Mouse (Mus musculus) embryo, embryonic 9.5 days (tissue): ENCODE measurements at regions not wholly inside any gene's neighbourhood (a gene's known extent, or its start where the extent isn't known, plus 50 kb on each side); places are given as distances from the start of the nearest gene placed in this dataset.
A peak's percentile ranks its signal among the peaks of the same experiment; 100 is the strongest.

ENCODE experiments used
- DNase-seq: peaks from one replicate; pipeline ENCODE4 v3.0.0-alpha.2; 2017; ENCODE audit errors: extremely low spot score

DNA sequence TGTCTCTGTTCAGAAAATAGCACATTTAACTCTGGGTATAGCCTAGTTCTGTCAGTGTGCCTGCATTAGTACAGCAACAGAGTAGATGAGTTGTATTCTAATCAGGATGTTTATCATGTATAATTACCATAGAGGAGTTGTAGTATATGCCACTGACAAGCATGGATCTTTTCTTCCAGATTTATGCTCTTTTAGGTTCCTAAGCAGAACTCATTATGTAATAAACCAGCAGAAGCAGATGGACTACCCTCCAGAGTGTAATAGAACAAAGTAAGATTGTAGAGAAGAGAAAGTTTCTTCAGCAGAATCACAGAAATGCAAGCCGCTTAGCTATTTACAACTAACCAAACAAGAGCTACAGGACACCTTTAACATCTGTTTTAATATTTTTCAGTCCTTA lies 517.2 kb upstream of the Epha5 start:
- DNase-seq = no peak

DNA sequence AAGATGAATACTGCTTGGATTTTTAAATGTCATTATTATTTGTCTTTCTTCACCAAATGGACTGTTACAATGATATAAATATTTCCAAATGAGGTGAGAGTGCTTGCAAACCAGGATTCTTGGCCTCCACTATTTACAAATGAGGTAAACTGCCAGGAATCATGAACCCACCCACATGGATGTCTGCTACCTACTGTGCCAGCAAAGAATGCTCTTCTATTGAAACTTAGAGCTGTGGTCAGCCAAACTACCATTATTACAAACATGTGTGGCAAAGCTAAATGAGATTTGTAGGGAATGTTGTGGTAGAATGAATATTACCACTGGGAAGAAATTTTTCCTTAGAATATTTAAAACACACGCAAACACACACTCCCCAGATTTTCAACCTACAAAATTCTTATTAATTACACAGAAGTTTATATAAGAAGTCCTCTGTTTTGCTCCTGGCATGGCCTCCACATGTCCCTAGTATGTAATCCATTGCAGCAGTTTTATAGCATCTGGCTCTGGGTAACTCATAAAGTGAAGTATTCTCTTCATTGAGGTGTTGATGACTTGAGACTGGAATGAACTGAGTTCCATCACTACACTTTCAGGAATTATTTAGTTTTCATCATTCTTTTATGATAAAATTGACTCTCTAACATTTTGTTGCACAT lies 500.6 kb upstream of the Epha5 start:
- no peak for DNase-seq

DNA sequence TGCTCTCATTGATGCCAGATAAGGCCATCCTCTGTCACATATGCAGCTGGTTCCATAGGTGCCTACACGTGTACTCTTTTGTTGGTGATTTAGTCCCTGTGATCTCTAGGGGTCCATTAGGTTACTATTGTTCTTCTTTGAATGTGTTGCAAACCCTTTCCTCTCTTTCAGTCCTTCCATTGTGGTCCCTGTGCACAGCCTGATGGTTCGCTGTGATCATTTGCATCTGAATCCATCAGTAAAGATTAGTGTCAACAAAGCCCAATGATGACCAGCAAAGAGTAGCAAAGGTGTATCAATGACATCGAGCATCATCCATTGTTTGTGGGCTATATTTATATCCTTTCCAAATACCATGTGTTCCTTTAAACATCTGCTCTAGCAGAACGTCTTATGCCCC lies 484.5 kb upstream of the Epha5 start:
- no peak for DNase-seq

DNA sequence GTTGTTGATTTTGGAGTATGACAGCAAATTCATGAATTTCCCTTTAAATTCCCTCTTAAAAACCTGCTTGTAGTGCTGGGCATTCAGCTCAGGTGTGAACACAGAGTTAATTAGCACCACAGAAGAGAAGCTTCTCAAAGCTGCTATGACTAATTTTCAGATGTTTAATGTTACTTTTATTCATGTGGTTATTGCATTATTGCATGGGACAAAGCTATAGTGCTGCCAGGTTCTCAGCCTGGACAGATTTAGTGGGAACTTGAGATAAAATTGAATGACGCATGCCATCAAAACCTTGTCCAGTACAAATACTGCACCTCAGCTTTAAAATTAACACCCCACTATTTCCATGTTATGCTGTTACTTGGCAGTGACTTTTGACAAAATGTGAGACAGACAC lies 480.4 kb upstream of the Epha5 start:
- no peak for DNase-seq

DNA sequence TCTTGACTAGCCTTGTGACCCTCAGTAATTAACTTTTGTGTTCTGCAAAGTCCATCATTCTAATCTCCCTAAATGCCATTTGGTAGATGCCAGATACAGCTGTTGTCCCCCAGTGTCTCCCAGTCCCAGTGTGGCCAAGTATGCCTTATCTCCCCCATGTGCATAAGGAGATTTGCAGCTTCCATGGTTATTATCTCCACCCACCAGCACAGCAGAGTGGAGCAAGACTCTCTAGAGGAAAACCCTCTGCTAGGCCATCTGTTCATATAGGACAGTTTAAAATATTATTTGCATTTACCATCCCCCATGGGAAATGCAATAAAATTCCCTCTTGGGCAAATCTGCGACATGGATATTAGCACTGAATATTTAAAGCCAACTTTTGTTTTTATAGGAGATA lies 436.4 kb upstream of the Epha5 start:
- no peak for DNase-seq

DNA sequence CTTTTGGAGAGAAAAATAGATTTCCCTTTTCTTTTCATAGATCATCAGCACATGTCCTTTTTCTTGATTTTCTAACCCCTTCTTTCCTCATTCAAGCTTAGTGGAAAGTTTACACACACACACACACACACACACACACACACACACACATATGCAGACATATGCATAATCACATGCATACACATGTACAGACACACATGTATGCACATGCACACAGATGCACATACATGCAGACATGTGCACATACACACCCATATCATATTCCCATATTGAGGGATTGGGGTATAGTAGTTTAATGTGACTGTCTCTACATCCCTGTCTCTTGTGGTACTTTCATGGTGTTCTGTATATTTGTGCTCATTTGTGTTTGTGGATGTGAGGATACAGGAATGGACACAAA lies 432.0 kb upstream of the Epha5 start:
- no peak for DNase-seq

DNA sequence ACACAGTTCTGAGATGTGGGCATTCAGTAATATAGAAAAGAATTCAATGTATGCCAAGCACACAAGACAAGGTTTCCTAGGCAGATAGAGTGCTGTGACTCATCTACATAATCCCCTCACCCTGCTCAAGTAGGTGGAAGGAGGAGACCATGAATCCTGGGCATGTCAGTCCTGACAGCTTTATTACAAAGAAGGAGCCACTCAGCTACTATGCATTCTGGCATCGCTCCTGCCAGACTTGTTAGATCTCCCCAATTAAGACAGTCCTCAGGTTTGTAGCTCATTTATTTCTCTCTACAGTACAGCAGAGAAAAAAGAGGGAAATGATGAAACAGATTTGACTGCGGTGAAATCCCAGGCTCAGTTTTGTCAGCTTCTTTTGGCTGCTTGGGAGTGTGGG lies 431.6 kb upstream of the Epha5 start:
- DNase-seq = peak; percentile 2

DNA sequence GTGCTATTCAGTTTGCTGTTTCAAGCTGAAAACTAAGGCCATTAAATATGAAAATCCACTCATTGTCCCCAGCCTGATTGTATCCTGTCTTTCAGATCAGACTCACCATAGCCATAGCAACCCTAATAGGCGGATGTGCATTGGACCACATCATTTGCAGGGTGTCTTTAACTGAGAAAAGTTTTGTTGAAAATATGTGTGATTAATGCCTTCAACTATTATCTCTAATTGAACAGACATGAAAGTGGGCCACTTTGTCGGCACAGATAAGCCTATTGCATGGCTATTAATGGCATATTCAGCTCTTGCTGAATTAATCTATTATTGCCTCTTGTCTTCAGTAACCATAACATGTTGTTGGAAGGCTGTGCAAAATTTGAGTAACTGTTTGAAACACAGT lies 394.3 kb upstream of the Epha5 start:
- peak; percentile 43 for DNase-seq

DNA sequence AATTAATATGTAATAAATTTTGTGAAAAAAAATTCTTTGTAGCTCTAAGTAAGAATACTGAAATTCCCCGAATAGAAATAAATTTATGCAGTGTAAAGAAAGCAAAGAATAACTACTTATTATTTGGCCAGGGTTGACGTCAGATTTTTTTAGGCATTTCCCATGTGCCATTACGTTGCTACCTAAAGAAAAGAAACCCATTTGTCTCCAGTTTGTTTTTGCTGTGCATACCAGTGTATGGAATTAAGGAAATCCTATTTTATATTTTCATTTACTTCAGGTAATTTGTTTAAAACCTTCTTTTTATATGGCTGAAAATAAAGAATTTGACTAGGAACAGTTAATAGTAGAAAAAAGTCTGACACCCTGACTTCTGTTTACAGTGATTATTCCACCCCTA lies 393.7 kb upstream of the Epha5 start:
- no peak for DNase-seq

DNA sequence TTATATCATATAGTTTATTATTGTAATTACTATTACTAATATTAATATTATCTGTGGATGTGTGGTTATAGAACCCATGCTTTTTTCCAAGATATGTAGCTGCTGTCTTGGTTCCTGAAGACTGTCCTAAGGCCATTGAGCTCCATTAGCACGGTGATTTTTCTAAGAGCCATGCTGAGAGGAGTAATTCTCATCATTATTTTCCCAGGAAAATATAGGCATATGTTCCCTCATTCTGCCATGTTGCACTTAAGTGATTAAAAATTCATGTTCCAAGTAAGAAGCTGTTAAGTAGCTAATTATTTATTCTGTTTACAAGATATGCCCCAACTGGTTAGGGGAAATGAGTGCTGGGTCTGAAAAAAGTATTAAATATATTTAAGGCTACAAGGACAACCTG lies 345.4 kb upstream of the Epha5 start:
- DNase-seq = no peak

DNA sequence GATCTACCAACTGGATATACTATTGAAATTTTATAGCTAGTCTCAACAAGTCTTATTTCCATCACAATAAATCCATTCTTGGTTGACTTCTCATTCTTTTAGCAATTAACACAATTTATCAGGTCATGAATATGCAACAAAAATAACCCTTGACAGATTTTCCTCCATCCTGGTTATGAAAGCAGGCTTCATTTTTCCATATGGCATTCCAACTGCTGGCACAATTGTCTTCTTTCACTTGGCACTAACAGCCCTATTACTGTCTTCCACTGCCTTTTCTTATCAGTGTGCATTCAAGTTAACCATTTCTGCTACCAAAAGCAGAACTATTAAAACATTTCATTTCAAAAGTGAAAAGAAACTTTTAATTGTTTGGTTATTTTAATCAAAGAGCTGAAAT lies 334.9 kb upstream of the Epha5 start:
- DNase-seq = no peak

DNA sequence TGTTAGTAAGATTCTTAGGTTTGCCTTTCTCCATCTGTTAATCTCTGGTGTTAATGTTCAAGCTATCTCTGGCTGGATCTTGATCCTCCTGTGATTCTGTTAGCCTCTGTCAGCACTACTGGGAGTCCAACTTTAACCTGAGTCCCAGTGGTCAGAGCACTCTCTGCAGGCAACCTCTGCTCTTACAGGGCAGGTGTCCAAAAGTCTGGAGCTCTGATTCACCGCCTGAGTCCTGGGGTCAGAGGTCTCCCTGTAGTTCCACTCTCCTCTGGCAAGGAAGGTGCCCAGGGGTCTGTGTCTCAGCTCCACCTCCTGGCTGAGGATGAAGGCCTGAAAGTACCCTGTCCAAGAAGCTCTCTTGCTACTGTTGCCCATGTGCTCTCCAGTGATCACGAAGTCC lies 288.3 kb upstream of the Epha5 start:
- DNase-seq = no peak

DNA sequence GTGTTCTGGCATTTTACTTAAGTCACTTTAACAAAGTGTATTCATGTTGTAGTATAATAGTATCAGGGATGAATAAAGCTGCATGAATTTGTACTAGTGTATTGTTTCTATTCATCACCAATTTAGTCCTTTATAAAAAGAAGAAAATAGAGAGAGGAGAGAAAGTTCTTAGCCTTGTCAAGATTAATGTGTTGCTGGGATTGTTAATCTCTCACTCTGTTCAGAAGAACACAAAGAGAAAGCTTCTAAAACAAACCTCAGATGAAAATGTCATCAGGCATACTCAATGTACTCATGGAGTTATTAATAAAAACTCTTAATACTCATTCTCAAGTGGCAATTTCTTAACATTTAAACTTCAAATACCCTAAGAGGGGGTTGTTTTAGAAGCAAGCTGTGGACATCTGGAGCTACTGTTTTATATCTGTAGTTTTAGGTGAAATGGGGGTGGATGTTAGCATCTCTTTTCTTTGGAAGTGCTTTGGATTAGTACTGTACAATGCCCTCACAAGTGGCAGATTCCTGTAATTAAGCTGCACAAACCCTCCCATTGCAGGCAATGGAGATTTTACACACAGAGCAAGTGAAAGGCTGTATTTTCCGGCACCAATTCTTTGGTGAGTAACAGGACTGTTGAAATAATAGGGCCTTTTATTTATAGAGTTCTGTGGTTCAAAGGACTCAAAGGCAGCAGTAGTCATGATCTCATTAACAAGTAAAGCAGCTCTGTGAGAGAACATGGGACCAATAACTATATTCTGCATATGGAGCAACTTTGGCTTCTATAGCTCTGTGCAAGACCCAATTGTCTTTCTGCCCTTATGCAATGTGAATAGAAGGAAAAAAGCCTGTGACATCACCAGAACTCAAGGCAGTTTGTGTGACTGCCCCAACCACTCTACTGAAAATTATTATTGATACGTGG lies 273.4 kb upstream of the Epha5 start:
- no peak for DNase-seq

DNA sequence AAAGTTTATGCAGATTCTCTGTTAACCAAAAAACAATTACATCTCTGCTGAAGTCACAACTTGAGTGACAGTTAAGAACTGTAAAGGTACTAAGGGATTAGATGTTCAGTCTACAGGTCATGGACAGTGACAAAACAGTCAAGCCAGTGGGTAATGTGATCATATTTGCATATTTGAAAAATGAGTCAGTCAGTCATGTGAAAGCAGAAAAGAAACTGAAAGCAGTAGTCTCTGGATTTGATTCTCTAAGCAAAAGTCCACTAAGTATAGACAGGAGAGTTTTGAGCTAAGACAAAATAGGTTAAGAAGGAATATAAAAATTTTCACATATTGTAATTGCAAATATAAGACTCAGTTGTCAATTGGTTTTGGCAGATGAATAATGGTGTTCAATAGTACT lies 270.4 kb upstream of the Epha5 start:
- no peak for DNase-seq

DNA sequence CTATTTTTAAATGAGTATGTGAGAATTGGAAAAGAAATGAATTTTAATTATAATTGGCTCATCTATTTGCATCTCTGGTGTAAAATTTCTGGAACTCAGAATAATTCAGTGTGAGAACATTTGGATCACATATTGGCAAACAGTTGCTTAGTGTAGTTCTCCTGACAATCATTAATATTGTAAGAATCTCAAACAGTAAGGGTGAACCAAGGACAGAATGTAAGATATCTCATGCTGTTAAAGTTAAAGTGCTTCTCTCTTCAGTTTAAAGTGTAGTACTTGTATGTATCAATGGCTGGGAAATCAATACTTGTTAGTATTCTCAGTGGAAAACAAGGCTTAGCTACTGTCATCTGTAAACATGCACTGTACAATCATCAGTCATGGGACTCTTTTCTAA lies 238.0 kb upstream of the Epha5 start:
- no peak for DNase-seq

DNA sequence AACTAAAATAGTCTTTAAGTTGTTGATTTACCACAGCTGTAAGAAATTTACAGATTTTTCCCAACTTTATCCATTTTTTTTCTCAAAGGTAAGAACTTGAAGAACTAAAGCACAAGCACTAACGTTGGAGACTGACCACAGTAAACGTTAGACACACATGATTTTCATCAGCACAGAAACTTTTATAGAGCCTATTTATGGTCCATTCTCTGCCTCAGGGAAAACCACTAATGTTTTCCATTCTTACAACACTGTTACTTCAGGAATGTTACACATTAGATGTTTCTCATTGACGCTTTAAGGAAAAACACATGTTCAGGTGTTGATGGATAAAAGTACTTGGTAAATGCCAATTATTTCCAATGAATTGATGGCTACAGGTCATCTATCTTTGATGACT lies 218.3 kb upstream of the Epha5 start:
- no peak for DNase-seq

DNA sequence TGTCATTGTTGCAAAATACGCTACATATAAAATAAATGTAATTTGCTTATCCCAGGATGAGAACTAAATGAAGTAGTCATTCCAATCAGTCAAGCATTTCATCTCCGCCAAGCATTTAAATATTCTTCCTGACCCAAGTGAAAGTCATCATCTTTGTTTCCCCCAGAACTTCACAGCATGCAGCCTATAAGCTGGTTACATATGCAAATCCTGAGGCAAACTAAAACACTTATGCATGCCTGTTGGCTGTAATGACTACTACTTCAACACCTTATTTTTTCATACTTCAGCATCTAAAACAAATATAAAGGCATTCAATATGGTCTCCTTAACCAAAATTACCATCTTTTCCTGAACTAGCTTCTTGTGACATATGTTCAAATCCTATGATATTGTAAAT lies 215.7 kb upstream of the Epha5 start:
- DNase-seq = no peak

DNA sequence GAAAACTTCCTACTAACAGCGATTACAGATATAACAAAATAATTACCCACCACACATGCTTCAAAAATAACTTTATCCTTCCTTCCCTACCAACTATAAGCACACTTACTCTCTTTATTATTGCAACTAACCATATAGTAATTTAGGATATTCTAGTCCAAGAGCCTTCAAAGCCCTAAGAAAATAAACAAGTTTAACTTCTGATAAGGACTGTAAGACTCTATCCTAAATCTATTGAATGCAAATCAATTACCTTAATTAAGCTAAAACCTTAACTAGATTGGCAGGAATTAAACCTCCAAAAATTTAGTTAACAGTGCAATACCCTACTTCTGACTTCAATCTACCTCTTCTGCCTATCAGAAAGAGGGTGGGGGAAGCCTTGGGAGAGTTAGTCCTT lies 201.0 kb upstream of the Epha5 start:
- no peak for DNase-seq

DNA sequence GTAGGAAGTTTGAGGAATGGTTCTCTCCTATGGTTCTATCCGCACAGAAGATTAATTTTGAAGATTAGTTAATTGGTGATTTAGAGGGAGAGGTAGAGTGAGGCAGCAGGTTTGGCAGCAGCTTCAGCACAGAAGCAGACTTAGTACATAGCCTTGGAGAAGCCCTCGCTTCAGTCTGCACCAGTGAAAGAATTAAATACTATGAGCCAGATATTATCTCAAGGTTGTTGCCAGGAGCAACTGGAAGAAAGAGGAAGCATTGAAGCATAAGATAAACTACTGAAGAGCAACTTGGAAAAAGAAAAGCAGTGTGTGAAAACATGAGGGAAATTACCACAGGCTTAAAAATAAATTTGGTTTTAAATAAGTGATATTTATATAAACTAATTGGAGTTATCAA lies 191.5 kb upstream of the Epha5 start:
- no peak for DNase-seq

DNA sequence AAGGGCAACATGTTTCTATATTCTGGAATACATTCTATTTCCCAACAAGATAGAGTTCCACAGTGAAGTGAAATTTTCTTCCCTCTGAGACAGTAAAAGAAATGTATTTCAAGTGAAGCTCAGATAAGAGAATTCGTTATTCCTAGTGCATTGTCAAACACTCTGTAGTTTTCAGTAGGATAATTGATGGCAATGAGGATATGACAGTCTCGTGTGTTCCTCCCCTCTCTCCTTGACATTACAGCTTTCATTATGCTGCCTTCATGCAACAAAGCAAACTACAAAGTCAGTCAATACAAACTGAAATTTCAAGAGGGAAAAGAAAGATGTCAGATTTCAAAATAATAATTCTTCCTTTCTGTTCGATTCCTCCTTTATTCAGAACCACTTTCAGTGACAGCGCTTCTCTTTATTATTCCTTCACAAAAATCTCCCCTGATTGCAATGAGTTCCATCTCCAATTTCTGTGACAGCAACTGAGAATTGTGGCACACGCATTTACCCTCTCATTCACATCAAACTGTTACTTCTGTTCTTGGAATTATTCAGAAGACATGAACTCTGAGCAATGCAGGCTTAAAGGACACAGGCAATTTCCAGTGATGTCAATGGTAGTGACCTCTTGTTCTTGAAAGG lies 148.2 kb upstream of the Epha5 start:
- DNase-seq = no peak

DNA sequence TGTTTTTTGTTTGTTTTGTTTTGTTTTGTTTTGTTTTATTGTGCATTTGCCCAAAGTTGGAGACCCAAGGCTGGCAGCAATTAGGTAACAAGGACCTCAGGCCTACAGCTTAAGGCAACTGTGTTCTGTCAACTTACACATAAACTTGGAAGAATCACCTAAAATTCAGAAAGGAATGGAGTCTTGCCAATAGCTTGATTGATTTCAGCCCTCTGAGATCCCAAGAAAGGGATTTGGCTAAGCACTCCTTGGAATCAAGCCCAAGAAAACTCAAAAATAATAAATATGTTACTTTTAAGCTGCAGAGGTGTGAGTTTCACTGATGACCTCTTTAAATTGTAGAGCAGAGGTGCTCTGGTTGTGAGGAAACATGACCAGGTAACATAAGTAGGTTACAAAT lies 102.7 kb upstream of the Epha5 start:
- no peak for DNase-seq

DNA sequence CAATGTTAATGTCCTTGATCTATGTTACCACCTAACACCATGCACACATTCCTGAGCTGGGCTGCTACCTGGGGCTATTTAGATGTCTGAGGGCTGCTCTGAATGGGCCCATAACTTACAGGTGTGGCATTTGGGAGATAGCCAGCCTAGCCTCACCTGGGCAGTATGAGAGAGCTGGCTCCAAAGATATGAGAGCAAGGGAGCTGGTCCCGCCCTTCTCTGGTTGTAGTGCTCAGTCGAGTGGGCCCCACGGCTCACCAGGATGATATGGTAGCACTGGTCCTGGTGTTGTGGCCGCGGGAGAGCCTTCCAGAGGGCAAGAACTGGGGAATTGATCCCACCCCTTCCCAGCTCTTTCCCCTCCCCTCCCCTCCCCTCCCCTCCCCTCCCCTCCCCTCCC lies 93.0 kb upstream of the Epha5 start:
- no peak for DNase-seq

DNA sequence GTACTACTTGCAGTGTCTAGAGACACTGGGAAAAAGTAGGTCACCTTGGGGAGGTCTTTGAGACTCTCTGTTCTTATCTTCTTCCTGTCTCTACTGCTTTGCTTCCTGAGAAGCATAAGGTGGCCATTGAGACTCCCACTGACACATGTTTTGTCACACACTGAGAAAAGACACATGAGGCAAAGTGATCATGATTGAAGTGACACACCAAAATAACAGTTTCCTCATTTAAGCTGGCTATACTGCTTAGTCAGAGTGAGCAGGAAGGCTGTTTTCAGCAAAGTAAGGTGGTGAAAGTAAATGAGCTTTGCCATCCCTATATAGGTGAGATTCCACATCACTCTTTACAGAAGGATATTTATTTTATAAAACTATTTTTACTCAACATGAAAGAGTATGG lies 63.8 kb upstream of the Epha5 start:
- DNase-seq = no peak
